Mouse (Mus musculus): ENCODE results near the gene Epn3. TPM values are rescaled to one million over a fixed set of nuclear protein-coding genes. Genes with fewer than 3 reads are reported as not detected.

Epn3 gene
- total and polyA plus RNA-seq, 2 experiments from 2014 or later: 11.4 to 32.5 TPM

DNA sequence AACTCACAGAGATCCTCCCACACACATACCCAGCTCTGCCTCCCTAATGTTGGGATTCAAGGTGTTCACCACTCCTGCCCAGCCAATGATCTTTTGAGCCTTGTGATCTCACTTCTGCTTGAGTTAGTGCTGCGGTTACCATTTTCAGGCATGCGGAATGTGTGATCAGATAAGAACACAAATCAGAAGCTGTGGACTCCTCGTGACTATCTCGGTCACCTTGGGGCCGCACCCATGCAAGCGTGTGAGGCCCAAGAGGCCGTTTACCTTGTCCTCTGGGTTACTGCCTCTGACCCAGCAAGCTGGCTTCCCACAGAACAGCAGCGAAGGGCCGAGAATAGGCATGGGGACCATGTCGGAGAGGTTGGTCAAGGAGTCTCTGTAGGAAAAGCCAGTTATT lies 9.2 kb upstream of the Epn3 start:
- no peak for ATAC-seq (ENCODE audit: insufficient read depth, low read depth)
- DNase-seq (ENCODE audit: low spot score): no peak
- 64% methylated on average over 10 of the region's 10 CpGs for WGBS
- H3K4me2 ChIP-seq (ENCODE audit: low read depth, low read length): no peak overlapping the region
- H3K4me1 ChIP-seq (ENCODE audit: control insufficient read depth, insufficient read depth): no peaks in the 10 kb centered on the region
- no peaks in the 10 kb centered on the region for H3K36me3 ChIP-seq (replicated peaks; ENCODE audit: control insufficient read depth, insufficient read depth, low read length)
- no peak overlapping the region for H3K9ac ChIP-seq (replicated peaks; ENCODE audit: low read depth, low read length)
- H3K27ac ChIP-seq (ENCODE audit: low read depth): no peak overlapping the region
- H3K27me3 ChIP-seq (ENCODE audit: control insufficient read depth, insufficient read depth, low read length): 0 out of 2 replicates have a peak, but pooled peaks cover 1% of the 10 kb centered on the region
- no peak overlapping the region for H3K4me3 ChIP-seq (ENCODE audit: low read depth, low read length)
- TF ChIP-seq EP300 (IDR thresholded peaks at IDR 0.05; ENCODE audit: low read depth): no peak
- TF ChIP-seq CTCF (IDR thresholded peaks at IDR 0.05; ENCODE audit: low read depth): no peak
- no peaks in the 10 kb centered on the region for H3K9me3 ChIP-seq (replicated peaks; ENCODE audit: control insufficient read depth, low read length)

DNA sequence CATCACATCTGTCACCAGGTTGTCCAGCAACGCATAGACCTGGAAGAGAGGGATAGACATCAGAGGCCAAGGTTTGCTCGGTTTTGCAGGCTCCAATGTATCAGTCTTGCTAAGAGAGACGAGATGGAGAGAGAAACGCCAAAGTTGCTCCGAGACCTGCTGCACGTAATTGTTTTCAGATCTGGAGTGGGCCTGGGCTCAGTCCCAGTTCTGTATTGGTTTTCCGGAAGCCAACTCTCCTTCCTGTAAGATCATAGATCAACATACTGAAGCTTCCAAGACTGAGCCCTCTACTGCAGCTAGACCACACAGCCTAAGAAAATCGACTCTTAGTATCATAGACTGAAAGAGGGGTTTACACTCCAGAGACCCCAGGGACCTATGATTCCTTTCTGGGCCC lies 1.7 kb upstream of the Epn3 start:
- DNase-seq (ENCODE audit: low spot score): no peak
- H3K36me3 ChIP-seq (replicated peaks; ENCODE audit: control insufficient read depth, insufficient read depth, low read length): 0 out of 2 replicates have a peak, but pooled peaks cover under 1% of the 10 kb centered on the region
- 0 out of 2 replicates have a peak, but pooled peaks cover 3% of the 10 kb centered on the region for H3K27me3 ChIP-seq (ENCODE audit: control insufficient read depth, insufficient read depth, low read length)
- WGBS: 75% methylated on average over 8 of the region's 8 CpGs
- H3K4me3 ChIP-seq (ENCODE audit: low read depth, low read length): no peak overlapping the region
- H3K27ac ChIP-seq (ENCODE audit: low read depth): no peak overlapping the region
- peaks cover 17% of the 10 kb centered on the region for H3K4me1 ChIP-seq (ENCODE audit: control insufficient read depth, insufficient read depth)
- no peaks in the 10 kb centered on the region for H3K9me3 ChIP-seq (replicated peaks; ENCODE audit: control insufficient read depth, low read length)
- H3K9ac ChIP-seq (replicated peaks; ENCODE audit: low read depth, low read length): no peak overlapping the region
- no peak for TF ChIP-seq CTCF (IDR thresholded peaks at IDR 0.05; ENCODE audit: low read depth)
- no peak for TF ChIP-seq EP300 (IDR thresholded peaks at IDR 0.05; ENCODE audit: low read depth)
- no peak overlapping the region for H3K4me2 ChIP-seq (ENCODE audit: low read depth, low read length)
- ATAC-seq (ENCODE audit: insufficient read depth, low read depth): no peak

DNA sequence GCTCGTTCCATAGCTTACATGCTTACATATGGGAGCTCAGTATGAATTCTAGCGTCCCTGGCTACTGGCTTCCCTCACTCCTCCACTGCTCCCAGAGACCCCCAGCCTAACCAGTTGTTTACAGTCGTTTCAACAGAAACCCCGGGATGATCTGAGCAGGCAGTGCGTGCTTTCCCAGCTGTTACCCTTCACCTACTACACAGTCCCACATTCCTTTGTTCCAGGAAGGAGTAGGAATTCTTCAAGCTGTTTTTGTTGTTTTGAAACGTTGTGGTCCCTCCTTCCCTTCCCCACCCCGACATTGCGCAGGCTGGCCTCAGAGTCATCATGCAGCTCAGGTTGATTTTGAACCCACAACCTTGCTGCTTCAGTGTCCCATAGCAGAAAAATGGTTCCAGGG lies 588 bp upstream of the Epn3 start:
- H3K27ac ChIP-seq (ENCODE audit: low read depth): peak overlapping the region; percentile 92
- DNase-seq (ENCODE audit: low spot score) (no peak), ATAC-seq (ENCODE audit: insufficient read depth, low read depth) (no peak)
- 0 out of 2 replicates have a peak, but pooled peaks cover 3% of the 10 kb centered on the region for H3K27me3 ChIP-seq (ENCODE audit: control insufficient read depth, insufficient read depth, low read length)
- 0 out of 2 replicates have a peak, but pooled peaks cover 4% of the 10 kb centered on the region for H3K36me3 ChIP-seq (replicated peaks; ENCODE audit: control insufficient read depth, insufficient read depth, low read length)
- H3K4me1 ChIP-seq (ENCODE audit: control insufficient read depth, insufficient read depth): peaks cover 23% of the 10 kb centered on the region
- TF ChIP-seq EP300 (IDR thresholded peaks at IDR 0.05; ENCODE audit: low read depth): no peak
- no peak for TF ChIP-seq CTCF (IDR thresholded peaks at IDR 0.05; ENCODE audit: low read depth)
- H3K4me2 ChIP-seq (ENCODE audit: low read depth, low read length): peak overlapping the region; percentile 74
- 29% methylated on average over 8 of the region's 8 CpGs for WGBS
- H3K9me3 ChIP-seq (replicated peaks; ENCODE audit: control insufficient read depth, low read length): no peaks in the 10 kb centered on the region
- peak overlapping the region; percentile 56 for H3K4me3 ChIP-seq (ENCODE audit: low read depth, low read length)
- peak overlapping the region; percentile 64 for H3K9ac ChIP-seq (replicated peaks; ENCODE audit: low read depth, low read length)

DNA sequence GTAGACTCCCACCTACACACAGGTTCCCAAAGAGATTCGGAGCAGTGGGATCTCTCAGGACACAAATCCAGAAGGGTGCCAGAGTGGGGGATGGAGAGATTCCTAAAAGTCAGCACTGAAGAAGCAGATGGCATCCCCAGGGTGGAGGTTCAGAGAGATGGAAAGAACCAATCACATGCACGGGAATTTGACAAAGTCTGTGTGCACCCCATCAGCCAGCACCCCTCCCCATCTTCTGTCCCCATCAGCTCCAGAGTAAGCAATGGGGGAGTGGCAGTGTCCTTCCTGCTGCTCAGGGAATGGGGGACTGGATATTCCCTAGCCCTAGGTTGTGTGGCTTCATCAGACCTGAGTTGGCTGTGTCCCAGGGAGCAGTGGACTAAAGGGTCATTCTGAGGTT lies 739 bp downstream of the Epn3 start:
- H3K9ac ChIP-seq (replicated peaks; ENCODE audit: low read depth, low read length): peak overlapping the region; percentile 64
- peak overlapping the region; percentile 92 for H3K27ac ChIP-seq (ENCODE audit: low read depth)
- WGBS: 0% methylated on average over 2 of the region's 2 CpGs
- ATAC-seq (ENCODE audit: insufficient read depth, low read depth): peak; percentile 9; the same call in 1 of the 2 replicates
- no peak for DNase-seq (ENCODE audit: low spot score)
- no peaks in the 10 kb centered on the region for H3K9me3 ChIP-seq (replicated peaks; ENCODE audit: control insufficient read depth, low read length)
- 0 out of 2 replicates have a peak, but pooled peaks cover 7% of the 10 kb centered on the region for H3K36me3 ChIP-seq (replicated peaks; ENCODE audit: control insufficient read depth, insufficient read depth, low read length)
- H3K4me3 ChIP-seq (ENCODE audit: low read depth, low read length): peak overlapping the region; percentile 56
- H3K27me3 ChIP-seq (ENCODE audit: control insufficient read depth, insufficient read depth, low read length): 0 out of 2 replicates have a peak, but pooled peaks cover 2% of the 10 kb centered on the region
- peak overlapping the region; percentile 74 for H3K4me2 ChIP-seq (ENCODE audit: low read depth, low read length)
- peaks cover 28% of the 10 kb centered on the region for H3K4me1 ChIP-seq (ENCODE audit: control insufficient read depth, insufficient read depth)
- TF ChIP-seq CTCF (IDR thresholded peaks at IDR 0.05; ENCODE audit: low read depth) (no peak), EP300 (IDR thresholded peaks at IDR 0.05; ENCODE audit: low read depth) (no peak)

DNA sequence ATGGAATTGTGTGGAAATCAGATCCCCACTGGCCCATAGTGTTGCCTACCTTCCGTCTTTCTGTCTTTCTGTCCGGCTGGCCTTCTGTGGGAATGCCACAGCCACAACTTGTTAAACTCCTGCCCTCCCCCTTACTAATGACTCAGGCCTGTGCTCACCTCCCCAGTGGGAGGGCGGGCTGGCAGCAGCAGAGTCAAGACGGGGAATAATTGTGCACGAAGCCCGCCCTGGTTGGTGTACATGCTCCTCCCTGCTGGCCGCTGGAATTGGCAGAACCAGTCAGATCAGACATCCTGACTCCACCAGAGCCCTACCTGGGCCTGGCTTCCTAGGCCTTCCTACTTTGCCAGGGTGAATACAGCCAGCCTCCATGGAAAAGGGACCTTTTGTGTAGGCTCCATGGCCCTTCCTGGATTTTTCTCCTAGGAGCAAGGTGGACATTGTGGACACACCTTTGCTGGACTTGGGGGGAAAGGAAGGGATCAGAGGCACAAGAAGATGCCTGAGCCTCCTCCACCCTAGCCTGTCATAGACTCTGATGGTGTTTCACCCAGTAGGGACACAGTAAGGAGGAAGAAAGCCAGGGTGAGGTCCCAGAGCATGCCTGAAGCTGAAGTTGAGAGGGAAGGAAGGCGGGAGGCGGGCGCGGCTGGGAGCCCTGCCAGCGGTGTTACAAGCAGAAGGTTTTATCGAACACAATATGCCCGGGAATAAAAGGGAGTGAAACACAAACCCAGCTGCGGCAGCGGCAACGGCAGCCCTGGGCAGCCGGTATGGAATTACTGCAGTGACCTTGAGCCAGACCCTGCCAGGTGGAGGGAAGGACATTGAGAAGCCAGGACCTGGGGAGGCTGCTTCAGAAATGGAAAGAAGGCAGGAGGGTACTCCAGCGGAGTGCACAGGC lies 1.4 kb downstream of the Epn3 start:
- Histone ChIP-seq H3K4me2 (ENCODE audit: low read depth, low read length) (peak overlapping the region; percentile 74), H3K9ac (replicated peaks; ENCODE audit: low read depth, low read length) (peak overlapping the region; percentile 64), H3K4me1 (ENCODE audit: control insufficient read depth, insufficient read depth) (peaks cover 28% of the 10 kb centered on the region), H3K27ac (ENCODE audit: low read depth) (peak overlapping the region; percentile 92), H3K9me3 (replicated peaks; ENCODE audit: control insufficient read depth, low read length) (no peaks in the 10 kb centered on the region), H3K27me3 (ENCODE audit: control insufficient read depth, insufficient read depth, low read length) (no peaks in the 10 kb centered on the region), H3K4me3 (ENCODE audit: low read depth, low read length) (peak overlapping the region; percentile 56), H3K36me3 (replicated peaks; ENCODE audit: control insufficient read depth, insufficient read depth, low read length) (0 out of 2 replicates have a peak, but pooled peaks cover 14% of the 10 kb centered on the region)
- 14% methylated on average over 19 of the region's 19 CpGs for WGBS
- no peak for TF ChIP-seq EP300 (IDR thresholded peaks at IDR 0.05; ENCODE audit: low read depth)
- no peak for TF ChIP-seq CTCF (IDR thresholded peaks at IDR 0.05; ENCODE audit: low read depth)
- ATAC-seq (ENCODE audit: insufficient read depth, low read depth) (peak; percentile 21; the same call in 1 of the 2 replicates), DNase-seq (ENCODE audit: low spot score) (no peak)
